Mouse (Mus musculus) gastrocnemius, adult 2 months (tissue): ENCODE measurements at regions not wholly inside any gene's neighbourhood (a gene's known extent, or its start where the extent isn't known, plus 50 kb on each side); places are given as distances from the start of the nearest gene placed in this dataset.
"Not testable (repeated sequence)": the region's sequence is repeated elsewhere in the genome, so short reads cannot be mapped to it uniquely, and the experiment has no call there.

Experiments
- DNase-seq: peaks from one replicate; pipeline ENCODE4 v3.0.0; 2022
- H3K27ac ChIP-seq: fragments of 200-600 bp; 2 replicates; pipeline ENCODE4 v1.8.1; 2022; ENCODE audit warnings: mild to moderate bottlenecking
- H3K4me3 ChIP-seq: fragments of 200-600 bp; 2 replicates; pipeline ENCODE4 v1.8.1; 2022; ENCODE audit warnings: mild to moderate bottlenecking, moderate library complexity
- CTCF ChIP-seq: fragments of 200-600 bp; IDR thresholded peaks from 2 replicates; pipeline ENCODE4 v1.8.1; 2022; ENCODE audit warnings: antibody characterized with exemption, mild to moderate bottlenecking, moderate library complexity
- intact Hi-C: fragments of 180-260 bp; cut with DNase I; formaldehyde crosslinking; loops from one replicate; pipeline ENCODE4 v1.15.1; 2025

GRCm38 (mm10) chr11:28075560-28075959 is 264.1 kb downstream of the Gm6685 start:
- DNase-seq, result no peak
- intact Hi-C loops, result no loop called here
- TF ChIP-seq CTCF, result no peak
- no peak overlapping the region for H3K27ac ChIP-seq
- H3K4me3 ChIP-seq, result no peak overlapping the region

- intact Hi-C loops, DNase-seq, H3K27ac ChIP-seq, H3K4me3 ChIP-seq: not testable (repeated sequence)
These were observed 303.4 kb downstream of the Gm6685 start for GRCm38 (mm10) chr11:28036236-28036635.

- DNase-seq, H3K4me3 ChIP-seq, intact Hi-C loops, H3K27ac ChIP-seq: not testable (repeated sequence)
These were observed 304.1 kb downstream of the Gm6685 start for GRCm38 (mm10) chr11:28035538-28035937.

GRCm38 (mm10) chr11:28022876-28023275 is 316.8 kb downstream of the Gm6685 start:
- Histone ChIP-seq H3K4me3 (no peak overlapping the region), H3K27ac (no peak overlapping the region)
- DNase-seq, result no peak
- TF ChIP-seq CTCF, result no peak
- intact Hi-C loops, result no loop called here

GRCm38 (mm10) chr11:28020762-28021161 is 318.9 kb downstream of the Gm6685 start:
- H3K27ac ChIP-seq, result no peak overlapping the region
- no peak for DNase-seq
- intact Hi-C loops, result no loop called here

More at GRCm38 (mm10) chr11:28020762-28021161, 318.9 kb downstream of the Gm6685 start:
- H3K4me3 ChIP-seq, result no peak overlapping the region
- TF ChIP-seq CTCF, result peak; percentile 27; the same call in 1 of the 2 replicates
